Mouse (Mus musculus) erythroblast, embryonic 14.5 days (primary cell): ENCODE measurements around the gene Dab2ip.

ENCODE experiments used
- GATA1 ChIP-seq: IDR thresholded peaks from 2 replicates; pipeline ENCODE4 v1.6.1; 2012; ENCODE audit warnings: low read length, inconsistent platforms, mixed read lengths
- TAL1 ChIP-seq: IDR thresholded peaks from 3 replicates; pipeline ENCODE4 v1.6.1; 2012; ENCODE audit warnings: low read length, inconsistent platforms, mixed read lengths

DNA sequence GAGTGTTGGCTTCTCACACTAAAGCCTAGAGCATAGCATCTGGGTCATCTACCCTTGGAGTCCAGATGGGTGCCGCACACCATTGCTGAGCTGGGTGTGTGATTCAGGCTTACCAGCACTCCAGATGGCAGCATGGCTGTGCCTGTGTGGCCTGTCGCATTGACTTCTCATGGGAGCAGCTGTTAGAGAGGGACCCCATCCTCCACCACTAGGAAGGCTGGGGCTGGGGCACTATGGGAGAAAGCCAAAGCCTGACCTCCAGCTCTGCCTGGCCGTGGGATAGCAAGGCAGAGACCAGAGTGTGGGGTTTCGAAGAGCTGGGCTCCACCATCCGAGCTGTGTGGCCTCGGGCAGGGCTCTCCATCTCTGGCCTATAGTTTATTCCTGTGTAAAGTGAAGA, 67.5 kb downstream of the Dab2ip start:
- TF ChIP-seq GATA1 (no peak), TAL1 (no peak)
